Comparison of ENCODE assay signal across 9 mouse cellular contexts in genomic region chr10:125948842-125949474, GRCm38 (mm10). TPM values are rescaled to one million over a fixed set of nuclear protein-coding genes. Genes with fewer than 3 reads are reported as not detected.
DNase-seq lines count a peak whose midpoint lies in the region; ATAC-seq and TF ChIP-seq lines count a peak whose summit lies in the region.
"Had no signal": no experiment of that assay in that cellular context is flagged by ENCODE, and none has a peak within 500 bp of the region (broad histone marks: within the 10 kb centered on the region; RNA-seq: fewer than 3 reads in every experiment).

No protein-coding gene starts in this region.

- H3K36me3 ChIP-seq in kidney, adult 2 months (ENCODE audit: control insufficient read depth, insufficient read depth, low read length): no peaks in the 10 kb centered on the region
- H3K36me3 ChIP-seq in embryonic facial prominence, embryonic 13.5 days: no peaks in the 10 kb centered on the region
- H3K36me3 ChIP-seq in intestine, embryonic 16.5 days (ENCODE audit: control insufficient read depth, insufficient read depth, low read length): no peaks in the 10 kb centered on the region
- no peaks in the 10 kb centered on the region for H3K36me3 ChIP-seq in midbrain, embryonic 11.5 days (ENCODE audit: control insufficient read depth, insufficient read depth, low read length)

- no peak for TF ChIP-seq POLR2A in kidney, adult 2 months (IDR thresholded peaks at IDR 0.05; ENCODE audit: low read depth, low read length)

- H3K4me3 ChIP-seq in kidney, adult 2 months (ENCODE audit: insufficient read depth, low read depth, low read length): no peak overlapping the region; the same call in 1 of the 2 replicates
- H3K4me3 ChIP-seq in embryonic facial prominence, embryonic 13.5 days: peak overlapping the region; percentile 4; the same call in 1 of the 2 replicates
- no peak overlapping the region for H3K4me3 ChIP-seq in intestine, embryonic 16.5 days (ENCODE audit: low read length)
- no peak overlapping the region for H3K4me3 ChIP-seq in midbrain, embryonic 11.5 days (ENCODE audit: low read depth, low read length)

- 32% methylated on average over 15 of the region's 15 CpGs for WGBS in kidney, adult 2 months
- 25% methylated on average over 15 of the region's 15 CpGs for WGBS in embryonic facial prominence, embryonic 13.5 days
- 41% methylated on average over 15 of the region's 15 CpGs for WGBS in intestine, embryonic 16.5 days
- 37% methylated on average over 15 of the region's 15 CpGs for WGBS in midbrain, embryonic 11.5 days

- H3K9ac ChIP-seq in embryonic facial prominence, embryonic 13.5 days: peak overlapping the region; percentile 27; the same call in 1 of the 2 replicates
- H3K9ac ChIP-seq in intestine, embryonic 16.5 days (ENCODE audit: low read depth, low read length): 0 out of 2 replicates have a peak overlapping the region, but pooled peaks have one; percentile 16
- no peak overlapping the region for H3K9ac ChIP-seq in midbrain, embryonic 11.5 days (ENCODE audit: low read length)

- peak overlapping the region; percentile 46 for H3K4me2 ChIP-seq in embryonic facial prominence, embryonic 13.5 days
- peak overlapping the region; percentile 36; the same call in 1 of the 2 replicates for H3K4me2 ChIP-seq in intestine, embryonic 16.5 days (ENCODE audit: low read depth, low read length)
- H3K4me2 ChIP-seq in midbrain, embryonic 11.5 days: no peak overlapping the region

- no peak for TF ChIP-seq CTCF in kidney, adult 2 months (conservative IDR thresholded peaks at IDR 0.05; ENCODE audit: insufficient read depth, insufficient read length, low read depth, low read length)

- no peak overlapping the region for H3K27ac ChIP-seq in kidney, adult 2 months (ENCODE audit: insufficient read depth, low read depth, low read length)
- no peak overlapping the region for H3K27ac ChIP-seq in embryonic facial prominence, embryonic 13.5 days
- H3K27ac ChIP-seq in intestine, embryonic 16.5 days (ENCODE audit: low read length): peak overlapping the region; percentile 55
- no peak overlapping the region for H3K27ac ChIP-seq in midbrain, embryonic 11.5 days (ENCODE audit: low read depth, low read length)

- DNase-seq in kidney, adult 2 months: peak; percentile 36
- DNase-seq in kidney, adult 11 months: no peak
- peak; percentile 87 for DNase-seq in midbrain, embryonic 11.5 days (ENCODE audit: low spot score, missing footprints)
- no peak for DNase-seq in right cerebral cortex, postnatal 14 days
- DNase-seq in retina, embryonic 14.5 days (ENCODE audit: low spot score): no peak
- no peak for DNase-seq in layer of hippocampus, postnatal 14 days (ENCODE audit: low spot score in 2 of 2)
- DNase-seq: cerebellum, adult 8-10 months had no signal

- no peak; the same call in 1 of the 2 replicates for ATAC-seq in embryonic facial prominence, embryonic 13.5 days (ENCODE audit: insufficient number of reproducible peaks, insufficient read depth, low FRiP score, low TSS enrichment, low read depth)
- ATAC-seq in intestine, embryonic 16.5 days: peak; percentile 47
- no peak for ATAC-seq in midbrain, embryonic 11.5 days (ENCODE audit: low FRiP score)

- H3K27me3 ChIP-seq in kidney, adult 2 months (replicated peaks; ENCODE audit: control insufficient read depth, insufficient read depth, low read length): no peaks in the 10 kb centered on the region
- H3K27me3 ChIP-seq in embryonic facial prominence, embryonic 13.5 days: no peaks in the 10 kb centered on the region
- no peaks in the 10 kb centered on the region for H3K27me3 ChIP-seq in intestine, embryonic 16.5 days (replicated peaks; ENCODE audit: control insufficient read depth, insufficient read depth, low read length)
- no peaks in the 10 kb centered on the region for H3K27me3 ChIP-seq in midbrain, embryonic 11.5 days (ENCODE audit: control insufficient read depth, insufficient read depth, low read length)

- H3K4me1 ChIP-seq in kidney, adult 2 months (ENCODE audit: control insufficient read depth, insufficient read depth, low read length): peaks cover 4% of the 10 kb centered on the region; the same call in 1 of the 2 replicates
- peaks cover 44% of the 10 kb centered on the region for H3K4me1 ChIP-seq in embryonic facial prominence, embryonic 13.5 days
- H3K4me1 ChIP-seq in intestine, embryonic 16.5 days (ENCODE audit: control insufficient read depth, insufficient read depth, low read length): no peaks in the 10 kb centered on the region
- H3K4me1 ChIP-seq in midbrain, embryonic 11.5 days (ENCODE audit: control insufficient read depth, insufficient read depth, low read length): peaks cover 15% of the 10 kb centered on the region

- no peaks in the 10 kb centered on the region for H3K9me3 ChIP-seq in embryonic facial prominence, embryonic 13.5 days
- no peaks in the 10 kb centered on the region for H3K9me3 ChIP-seq in intestine, embryonic 16.5 days (ENCODE audit: control insufficient read depth, low read length)
- no peaks in the 10 kb centered on the region for H3K9me3 ChIP-seq in midbrain, embryonic 11.5 days (ENCODE audit: control insufficient read depth, low read length)

RNA-seq across cellular contexts. Expression of gene Lrig3, which starts 17.0 kb away (rescaled TPM):
- 7.1 and 8.8 TPM in 2 replicates for polyA plus RNA-seq in kidney, adult 2 months (2012; rRNA removed)
- polyA plus RNA-seq in embryonic facial prominence, embryonic 13.5 days (2015; fragmentation: Nextera tagmentation; extraction: Ambion mirVana): 35.3 and 37.4 TPM in 2 replicates
- 9.2 and 10.2 TPM in 2 replicates for polyA plus RNA-seq in intestine, embryonic 16.5 days (2015; fragmentation: Nextera tagmentation; extraction: Ambion mirVana)
- 9.2 and 9.5 TPM in 2 replicates for polyA plus RNA-seq in midbrain, embryonic 11.5 days (2014; fragmentation: Nextera tagmentation; extraction: Ambion mirVana)
- 1 to 10 TPM; 3.1 to 3.5 TPM for total RNA-seq in layer of hippocampus, postnatal 14 days (2021)

Comparison
In these comparisons a context has a peak if more than half of its experiments do, and no peak if none do; other contexts are left out.
1. DNase-seq: peak in kidney, adult 2 months (single experiment) and midbrain, embryonic 11.5 days (single experiment); none in kidney, adult 11 months (single experiment), right cerebral cortex, postnatal 14 days (single experiment), retina, embryonic 14.5 days (single experiment) and layer of hippocampus, postnatal 14 days (0 of 2).